Mouse (Mus musculus) midbrain, embryonic 16.5 days (tissue): Measurements from ENCODE around the gene Rps26. TPM values are rescaled to one million over a fixed set of nuclear protein-coding genes. Genes with fewer than 3 reads are reported as not detected.
"Not testable (repeated sequence)": the region's sequence is repeated elsewhere in the genome, so short reads cannot be mapped to it uniquely, and the experiment has no call there.

ENCODE experiments used
- ATAC-seq: fragments of 200-750 bp; cut with Nextera tagmentation; 2 replicates; pipeline ENCODE4 v1.8.0; 2017; ENCODE audit warnings: moderate TSS enrichment
- H3K27ac ChIP-seq: fragments of 300-500 bp; sonication (generic); 2 replicates; pipeline ENCODE4 v1.5.1; 2014; ENCODE audit warnings: mild to moderate bottlenecking, low read length, mixed read lengths
- H3K27me3 ChIP-seq: fragments of 300-500 bp; sonication (generic); 2 replicates; pipeline ENCODE4 v1.6.1; 2014; ENCODE audit warnings: low read depth, low read length, mixed read lengths; ENCODE audit not compliant: control insufficient read depth, insufficient read depth
- H3K36me3 ChIP-seq: fragments of 300-500 bp; sonication (generic); 2 replicates; pipeline ENCODE4 v1.6.1; 2014; ENCODE audit warnings: mild to moderate bottlenecking, low read length, moderate library complexity, mixed read lengths; ENCODE audit not compliant: control insufficient read depth, insufficient read depth
- H3K4me1 ChIP-seq: fragments of 300-500 bp; sonication (generic); 2 replicates; pipeline ENCODE4 v1.6.1; 2014; ENCODE audit warnings: mild to moderate bottlenecking, low read length, mixed read lengths; ENCODE audit not compliant: control insufficient read depth, insufficient read depth
- H3K4me2 ChIP-seq: fragments of 300-500 bp; sonication (generic); 2 replicates; pipeline ENCODE4 v1.6.1; 2014; ENCODE audit warnings: mild to moderate bottlenecking, low read length, mixed read lengths
- H3K4me3 ChIP-seq: fragments of 300-500 bp; sonication (generic); 2 replicates; pipeline ENCODE4 v1.5.1; 2014; ENCODE audit warnings: low read depth, mild to moderate bottlenecking, low read length, moderate library complexity, mixed read lengths
- H3K9ac ChIP-seq: fragments of 300-500 bp; sonication (generic); 2 replicates; pipeline ENCODE4 v1.6.1; 2014; ENCODE audit warnings: low read depth, low read length, mixed read lengths
- H3K9me3 ChIP-seq: fragments of 300-500 bp; sonication (generic); replicated peaks from 2 replicates; pipeline ENCODE4 v1.6.1; 2014; ENCODE audit warnings: mild to moderate bottlenecking, low read length, mixed read lengths; ENCODE audit not compliant: control insufficient read depth, poor library complexity, severe bottlenecking
- WGBS: fragments of 180-500 bp; shearing (Covaris S2); extraction: QIAGEN DNeasy Blood & Tissue Kit; methylation state at CpG from one replicate; pipeline ENCODE4 v1.1.7; 2014; 5-methylcytosine and 5-hydroxymethylcytosine counted together
- polyA plus RNA-seq: library from polyadenylated mRNA; unstranded; fragments of >200 nt; fragmentation: Nextera tagmentation; extraction: Ambion mirVana; gene quantifications from 2 replicates; pipeline ENCODE4 v1.2.1, GENCODE M21; 2015

Gene Rps26
- polyA plus RNA-seq, 1 experiment from 2014 or later = 295 TPM

DNA sequence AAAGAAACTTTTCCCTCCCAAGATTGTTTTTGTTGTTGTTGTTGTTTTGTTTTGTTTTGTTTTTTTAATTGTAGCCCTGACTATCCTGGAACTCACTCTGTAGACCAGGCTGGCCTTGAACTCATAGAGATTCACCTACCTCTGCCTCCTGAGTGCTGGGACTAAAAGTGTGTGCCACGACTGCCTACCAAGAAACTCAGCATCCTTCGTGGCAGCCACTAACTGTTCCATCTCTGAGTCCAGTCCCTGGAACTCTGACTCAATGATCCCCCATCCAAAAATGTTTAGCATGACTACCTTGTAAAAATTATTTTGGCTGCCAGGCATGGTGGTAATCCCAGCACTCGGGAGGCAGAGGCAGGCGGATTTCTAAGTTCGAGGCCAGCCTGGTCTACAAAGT lies 7.4 kb downstream of the Rps26 start:
- not testable (repeated sequence) for ATAC-seq, H3K9ac ChIP-seq, H3K27me3 ChIP-seq, H3K27ac ChIP-seq, H3K36me3 ChIP-seq, H3K4me2 ChIP-seq, H3K4me1 ChIP-seq, H3K4me3 ChIP-seq, H3K9me3 ChIP-seq
- WGBS = 92% methylated on average over 5 of the region's 5 CpGs

DNA sequence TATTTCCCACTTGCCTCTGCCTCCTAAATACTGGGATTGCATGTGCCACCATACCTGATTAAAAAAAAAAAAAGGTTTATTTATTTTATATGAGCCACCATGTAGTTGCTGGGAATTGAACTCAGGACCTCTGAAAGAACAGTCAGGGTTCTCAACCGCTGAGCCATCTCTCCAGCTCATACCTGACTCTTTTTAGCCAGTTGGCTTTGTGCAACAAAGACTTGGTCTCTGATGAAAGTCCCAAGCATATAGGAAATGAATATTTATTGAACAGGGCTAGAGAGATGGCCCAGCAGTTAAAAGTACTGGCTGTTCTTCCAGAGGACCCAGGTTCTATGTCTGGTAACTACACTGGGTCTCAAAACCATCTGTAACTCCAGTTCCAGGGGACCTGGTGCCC lies 8.0 kb downstream of the Rps26 start:
- Histone ChIP-seq H3K36me3 (peaks cover 3% of the 10 kb centered on the region; the same call in 1 of the 2 replicates), H3K9ac (no peak overlapping the region), H3K9me3 (no peaks in the 10 kb centered on the region), H3K4me3 (no peak overlapping the region), H3K27ac (no peak overlapping the region), H3K4me1 (no peaks in the 10 kb centered on the region), H3K27me3 (no peaks in the 10 kb centered on the region), H3K4me2 (no peak overlapping the region)
- no peak for ATAC-seq
- 81% methylated on average over 1 of the region's 1 CpGs for WGBS

DNA sequence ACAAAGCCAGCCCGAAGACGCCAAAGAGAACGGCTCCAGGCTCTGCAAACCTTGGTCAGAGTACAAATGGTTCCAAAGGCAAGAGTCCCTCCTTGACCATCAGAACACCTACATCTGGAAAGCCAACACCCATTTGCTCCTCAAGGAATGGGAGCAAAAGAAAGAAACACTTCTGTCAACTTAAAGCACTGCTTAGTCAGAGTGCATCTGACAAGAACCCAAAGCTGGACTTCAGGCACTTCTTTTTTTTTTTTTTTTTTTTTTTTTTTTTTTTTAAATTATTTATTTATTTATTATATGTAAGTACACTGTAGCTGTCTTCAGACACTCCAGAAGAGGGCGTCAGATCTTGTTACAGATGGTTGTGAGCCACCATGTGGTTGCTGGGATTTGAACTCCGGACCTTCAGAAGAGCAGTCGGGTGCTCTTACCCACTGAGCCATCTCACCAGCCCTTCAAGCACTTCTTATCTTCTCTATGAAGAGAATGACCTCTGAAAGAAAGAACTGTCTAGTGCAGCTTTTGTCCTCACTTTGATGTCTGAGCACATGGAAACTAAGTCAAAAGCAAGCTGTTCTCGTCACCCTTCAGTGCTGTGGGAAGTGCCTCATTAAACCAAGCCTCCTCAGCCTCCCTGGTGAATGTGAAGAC lies 10.6 kb downstream of the Rps26 start:
- WGBS = 82% methylated on average over 6 of the region's 7 CpGs
- H3K9ac ChIP-seq, H3K27me3 ChIP-seq, H3K36me3 ChIP-seq, H3K4me1 ChIP-seq, H3K4me2 ChIP-seq, ATAC-seq, H3K4me3 ChIP-seq, H3K9me3 ChIP-seq, H3K27ac ChIP-seq: not testable (repeated sequence)

DNA sequence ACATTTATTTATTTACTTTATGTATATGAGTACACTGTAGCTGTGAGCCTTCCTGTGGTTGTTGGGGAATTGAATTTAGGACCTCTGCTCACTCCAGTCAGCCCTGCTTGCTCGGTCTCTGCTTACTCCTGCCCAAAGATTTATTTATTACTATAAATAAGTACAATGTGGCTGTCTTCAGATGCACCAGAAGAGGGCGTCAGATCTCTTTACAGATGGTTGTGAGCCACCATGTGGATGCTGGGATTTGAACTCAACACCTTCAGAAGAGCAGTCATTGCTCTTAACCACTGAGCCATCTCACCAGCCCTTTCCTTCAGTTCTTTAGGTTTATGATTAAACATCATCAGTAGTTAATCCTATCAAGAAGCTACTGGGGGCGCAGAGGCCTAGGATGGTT lies 11.6 kb downstream of the Rps26 start:
- Histone ChIP-seq H3K9me3 (no peaks in the 10 kb centered on the region), H3K27ac (no peak overlapping the region), H3K9ac (no peak overlapping the region), H3K36me3 (no peaks in the 10 kb centered on the region), H3K4me1 (no peaks in the 10 kb centered on the region), H3K4me2 (no peak overlapping the region), H3K27me3 (no peaks in the 10 kb centered on the region; the same call in 1 of the 2 replicates), H3K4me3 (no peak overlapping the region)
- ATAC-seq = no peak
- 56% methylated on average over 3 of the region's 3 CpGs for WGBS

DNA sequence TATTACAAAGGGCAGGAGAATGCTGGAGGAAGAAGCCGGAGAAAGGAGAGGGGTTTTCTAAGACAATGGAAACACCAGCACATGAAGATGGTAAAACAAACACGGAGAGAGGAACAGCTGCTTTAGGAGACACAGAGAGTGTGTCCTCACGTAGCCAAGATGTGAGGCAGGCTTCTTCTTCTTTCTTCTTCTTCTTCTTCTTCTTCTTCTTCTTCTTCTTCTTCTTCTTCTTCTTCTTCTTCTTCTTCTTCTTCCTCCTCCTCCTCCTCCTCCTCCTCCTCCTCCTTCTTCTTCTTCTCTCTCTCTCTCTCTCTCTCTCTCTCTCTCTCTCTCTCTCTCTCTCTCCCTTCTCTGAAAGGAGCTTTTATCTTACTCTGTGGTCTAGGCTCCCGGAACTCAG lies 12.7 kb downstream of the Rps26 start:
- 69% methylated on average over 4 of the region's 4 CpGs for WGBS
- not testable (repeated sequence) for ATAC-seq

DNA sequence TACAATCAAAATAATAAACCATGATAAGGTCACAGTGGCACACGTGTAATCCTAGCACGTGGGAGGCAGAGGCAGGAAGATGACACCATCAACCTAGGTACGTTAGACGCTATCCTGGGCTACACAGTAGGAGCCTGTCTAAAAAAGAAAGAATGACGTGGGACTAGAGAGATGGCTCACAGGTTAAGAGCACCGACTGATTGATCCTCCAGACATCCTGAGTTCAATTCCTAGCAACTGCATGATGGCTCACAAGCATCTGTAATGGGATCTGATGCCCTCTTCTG lies 13.4 kb downstream of the Rps26 start:
- no peak overlapping the region for H3K4me3 ChIP-seq
- no peaks in the 10 kb centered on the region for H3K9me3 ChIP-seq
- no peaks in the 10 kb centered on the region for H3K4me1 ChIP-seq
- WGBS = 48% methylated on average over 6 of the region's 6 CpGs
- no peak for ATAC-seq
- no peaks in the 10 kb centered on the region for H3K36me3 ChIP-seq
- no peak overlapping the region for H3K27ac ChIP-seq
- H3K9ac ChIP-seq = no peak overlapping the region
- H3K4me2 ChIP-seq = no peak overlapping the region
- H3K27me3 ChIP-seq = no peaks in the 10 kb centered on the region; the same call in 1 of the 2 replicates

More for the DNA sequence above, 12.7 kb downstream of the Rps26 start:
- H3K36me3 ChIP-seq, H3K27me3 ChIP-seq, H3K9me3 ChIP-seq, H3K9ac ChIP-seq, H3K4me1 ChIP-seq, H3K27ac ChIP-seq, H3K4me2 ChIP-seq, H3K4me3 ChIP-seq: not testable (repeated sequence)

DNA sequence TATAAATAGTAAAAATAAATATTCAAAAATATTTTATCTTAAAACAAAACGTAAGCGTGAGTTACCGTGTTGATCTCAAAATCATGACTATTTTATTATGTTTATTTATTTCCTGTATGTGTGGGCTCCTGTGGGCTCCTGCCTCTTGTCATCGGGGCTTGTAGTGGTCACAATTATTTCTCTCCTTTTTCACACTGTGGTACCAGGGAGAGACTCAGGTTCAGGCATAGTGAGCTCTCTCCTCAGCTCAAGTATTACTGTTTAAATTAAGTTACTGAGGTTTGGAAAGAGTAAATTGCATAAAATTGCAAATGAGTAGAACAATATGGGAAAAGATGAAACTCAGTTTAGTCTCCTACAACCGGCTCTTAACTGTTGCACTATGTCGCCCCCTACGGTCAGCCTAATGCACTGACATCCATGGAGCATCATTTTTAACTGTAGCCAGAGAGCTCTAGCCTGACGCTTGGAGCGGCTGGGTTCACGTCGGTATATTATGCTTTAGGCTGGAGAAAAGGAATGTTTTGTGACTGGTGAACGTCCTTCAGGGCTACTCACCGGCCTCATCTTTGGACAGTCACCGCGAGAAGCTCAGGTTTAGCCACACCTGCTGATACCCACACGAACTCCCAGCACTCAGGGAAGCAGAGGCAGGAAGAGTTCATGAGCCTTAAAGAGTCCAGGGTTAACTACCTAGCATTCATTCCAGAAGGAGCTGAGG lies 14.0 kb downstream of the Rps26 start:
- ATAC-seq = peak; percentile 64; the same call in 1 of the 2 replicates
- Histone ChIP-seq H3K9ac (no peak overlapping the region), H3K4me2 (peak overlapping the region; percentile 30; the same call in 1 of the 2 replicates)

DNA sequence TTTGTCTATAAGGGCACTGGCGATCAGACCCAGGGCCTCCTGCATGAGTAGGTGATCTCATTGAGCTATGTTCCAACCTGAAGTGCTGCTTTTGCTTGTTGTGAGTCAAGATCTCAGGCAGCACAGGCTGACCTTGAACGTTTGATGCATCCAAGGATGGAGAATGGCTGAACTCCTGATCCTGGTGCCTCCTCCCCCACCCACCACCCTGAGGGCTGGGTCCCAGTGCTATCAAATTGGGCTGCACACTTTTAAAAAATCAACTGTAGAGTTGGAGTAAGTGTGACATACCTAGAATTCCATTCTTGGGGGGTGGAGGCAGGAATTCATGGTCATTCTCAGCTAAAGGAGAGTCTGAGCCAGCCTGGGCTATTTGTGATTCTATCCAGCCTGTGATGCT lies 20.1 kb downstream of the Rps26 start:
- H3K4me3 ChIP-seq = no peak overlapping the region
- ATAC-seq = no peak
- no peak overlapping the region for H3K9ac ChIP-seq
- H3K36me3 ChIP-seq = no peaks in the 10 kb centered on the region
- H3K27ac ChIP-seq = no peak overlapping the region
- no peaks in the 10 kb centered on the region for H3K9me3 ChIP-seq
- H3K27me3 ChIP-seq = no peaks in the 10 kb centered on the region
- 46% methylated on average over 2 of the region's 2 CpGs for WGBS
- no peak overlapping the region for H3K4me2 ChIP-seq
- H3K4me1 ChIP-seq = no peaks in the 10 kb centered on the region

More for the DNA sequence above, 14.0 kb downstream of the Rps26 start:
- 14% methylated on average over 16 of the region's 16 CpGs for WGBS
- Histone ChIP-seq H3K27me3 (no peaks in the 10 kb centered on the region; the same call in 1 of the 2 replicates), H3K9me3 (no peaks in the 10 kb centered on the region), H3K36me3 (no peaks in the 10 kb centered on the region), H3K27ac (no peak overlapping the region), H3K4me3 (no peak overlapping the region), H3K4me1 (no peaks in the 10 kb centered on the region)

DNA sequence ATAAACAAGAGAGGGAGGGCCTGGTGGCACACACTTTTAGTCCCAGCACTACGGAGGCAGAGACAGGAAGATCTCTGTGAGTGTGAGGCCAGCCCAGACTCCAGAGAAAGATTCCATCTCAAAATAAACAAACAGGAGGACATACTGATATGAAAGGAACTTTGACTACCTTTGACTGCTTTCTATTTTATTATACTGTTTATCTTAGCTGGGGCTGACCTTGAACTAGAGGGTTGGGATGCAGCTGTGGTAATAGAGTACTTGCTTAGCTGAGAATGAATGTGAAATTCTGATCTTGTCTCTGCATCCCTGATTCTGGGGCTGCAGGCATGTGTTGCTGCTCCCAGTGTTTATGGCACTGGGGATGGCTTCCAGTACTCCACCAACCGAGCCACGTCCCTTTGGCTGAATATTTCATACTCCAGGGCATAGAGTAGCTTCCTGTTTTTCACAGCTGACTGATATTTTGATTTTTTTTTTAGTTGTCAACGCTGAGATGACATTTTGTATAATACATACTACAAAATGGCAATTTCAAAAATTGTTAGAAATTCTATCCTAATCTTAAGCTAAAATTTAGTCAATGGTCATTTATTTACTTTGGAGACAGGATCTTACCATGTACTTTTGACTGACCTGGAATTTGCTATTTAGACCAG lies 23.9 kb downstream of the Rps26 start:
- H3K36me3 ChIP-seq = no peaks in the 10 kb centered on the region
- H3K4me3 ChIP-seq = no peak overlapping the region
- WGBS = 90% methylated on average over 4 of the region's 4 CpGs
- 0 out of 2 replicates have a peak overlapping the region, but pooled peaks have one; percentile 10 for H3K9ac ChIP-seq
- no peaks in the 10 kb centered on the region for H3K9me3 ChIP-seq
- ATAC-seq = no peak
- H3K4me1 ChIP-seq = no peaks in the 10 kb centered on the region
- no peak overlapping the region for H3K4me2 ChIP-seq
- H3K27me3 ChIP-seq = no peaks in the 10 kb centered on the region
- H3K27ac ChIP-seq = no peak overlapping the region
